Mouse (Mus musculus) neural tube, embryonic 15.5 days (tissue): ENCODE measurements around the gene Sys1. TPM values are rescaled to one million over a fixed set of nuclear protein-coding genes. Genes with fewer than 3 reads are reported as not detected.

Source experiments
- ATAC-seq: fragments of 200-750 bp; cut with Nextera tagmentation; 2 replicates; pipeline ENCODE4 v1.8.0; 2017; ENCODE audit warnings: mild to moderate bottlenecking, moderate TSS enrichment, moderate library complexity; ENCODE audit not compliant: low FRiP score
- H3K27ac ChIP-seq: fragments of 300-500 bp; sonication (generic); replicated peaks from 2 replicates; pipeline ENCODE4 v1.5.1; 2015; ENCODE audit warnings: mild to moderate bottlenecking, inconsistent platforms
- H3K27me3 ChIP-seq: fragments of 300-500 bp; sonication (generic); replicated peaks from 2 replicates; pipeline ENCODE4 v1.6.1; 2015; ENCODE audit warnings: inconsistent platforms
- H3K36me3 ChIP-seq: fragments of 300-500 bp; sonication (generic); 2 replicates; pipeline ENCODE4 v1.6.1; 2015; ENCODE audit warnings: inconsistent platforms
- H3K4me1 ChIP-seq: fragments of 300-500 bp; sonication (generic); 2 replicates; pipeline ENCODE4 v1.6.1; 2015; ENCODE audit warnings: inconsistent platforms
- H3K4me2 ChIP-seq: fragments of 300-500 bp; sonication (generic); 2 replicates; pipeline ENCODE4 v1.6.1; 2015; ENCODE audit warnings: inconsistent platforms, mild to moderate bottlenecking, moderate library complexity
- H3K4me3 ChIP-seq: fragments of 300-500 bp; sonication (generic); replicated peaks from 2 replicates; pipeline ENCODE4 v1.5.1; 2015; ENCODE audit warnings: mild to moderate bottlenecking, inconsistent platforms
- H3K9ac ChIP-seq: fragments of 300-500 bp; sonication (generic); replicated peaks from 2 replicates; pipeline ENCODE4 v1.6.1; 2015; ENCODE audit warnings: mild to moderate bottlenecking, inconsistent platforms
- H3K9me3 ChIP-seq: fragments of 300-500 bp; sonication (generic); replicated peaks from 2 replicates; pipeline ENCODE4 v1.6.1; 2016; ENCODE audit warnings: inconsistent platforms
- WGBS: fragments of 180-500 bp; shearing (Covaris S2); methylation state at CpG from one replicate; pipeline ENCODE4 v1.1.7; 2015; ENCODE audit warnings: mixed read lengths; 5-methylcytosine and 5-hydroxymethylcytosine counted together
- polyA plus RNA-seq: library from polyadenylated mRNA; unstranded; fragments of >200 nt; fragmentation: Nextera tagmentation; extraction: Ambion mirVana; gene quantifications from 2 replicates; pipeline ENCODE4 v1.2.1, GENCODE M21; 2015

Sys1 gene
- polyA plus RNA-seq, 1 experiment from 2014 or later = 92.7 TPM

- no peaks in the 10 kb centered on the region for H3K27me3 ChIP-seq
- H3K4me3 ChIP-seq = no peak overlapping the region
- 0 out of 2 replicates have a peak, but pooled peaks cover 4% of the 10 kb centered on the region for H3K4me1 ChIP-seq
- H3K4me2 ChIP-seq = peak overlapping the region; percentile 21
- H3K9me3 ChIP-seq = no peaks in the 10 kb centered on the region; the same call in 1 of the 2 replicates
- no peak overlapping the region for H3K27ac ChIP-seq
- ATAC-seq = no peak
- H3K9ac ChIP-seq = no peak overlapping the region
- 45% methylated on average over 8 of the region's 8 CpGs for WGBS
- H3K36me3 ChIP-seq = no peaks in the 10 kb centered on the region
Measured at GRCm38 (mm10) chr2:164522280-164522679, 65.5 kb downstream of the Sys1 start.

DNA sequence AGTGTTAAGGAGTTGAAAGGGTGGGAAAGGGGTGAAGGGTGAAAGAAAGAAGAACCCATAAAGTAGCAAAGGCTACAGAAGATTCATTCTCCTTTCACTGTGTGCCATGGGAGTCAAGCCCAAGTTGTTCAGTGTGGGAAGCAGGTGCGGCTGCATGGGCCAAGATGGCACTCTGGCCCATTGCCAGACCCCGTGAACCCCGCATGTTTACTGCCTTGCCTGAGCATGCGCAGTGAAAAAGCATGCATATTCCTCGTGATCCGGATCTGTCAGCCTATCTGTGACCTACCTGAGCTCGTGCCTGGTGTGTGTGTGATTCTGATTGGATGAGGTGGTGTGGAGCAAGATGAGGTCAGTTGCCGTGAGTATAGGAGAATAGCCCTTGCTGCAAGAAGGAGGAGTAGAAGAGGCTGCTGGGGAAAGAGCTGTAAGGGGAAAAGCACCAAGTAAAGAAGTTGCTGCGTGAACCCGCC, 66.6 kb downstream of the Sys1 start:
- Histone ChIP-seq H3K27ac (no peak overlapping the region), H3K4me3 (no peak overlapping the region), H3K4me2 (no peak overlapping the region), H3K27me3 (no peaks in the 10 kb centered on the region), H3K9ac (no peak overlapping the region), H3K4me1 (0 out of 2 replicates have a peak, but pooled peaks cover 4% of the 10 kb centered on the region), H3K36me3 (no peaks in the 10 kb centered on the region), H3K9me3 (no peaks in the 10 kb centered on the region; the same call in 1 of the 2 replicates)
- WGBS = 83% methylated on average over 10 of the region's 10 CpGs
- ATAC-seq = no peak

GRCm38 (mm10) chr2:164528557-164528956, 71.8 kb downstream of the Sys1 start:
- no peak for ATAC-seq
- Histone ChIP-seq H3K9ac (no peak overlapping the region), H3K27me3 (0 out of 2 replicates have a peak, but pooled peaks cover 3% of the 10 kb centered on the region), H3K27ac (no peak overlapping the region), H3K4me2 (no peak overlapping the region), H3K9me3 (no peaks in the 10 kb centered on the region; the same call in 1 of the 2 replicates), H3K4me3 (no peak overlapping the region), H3K4me1 (no peaks in the 10 kb centered on the region), H3K36me3 (no peaks in the 10 kb centered on the region)
- 75% methylated on average over 5 of the region's 5 CpGs for WGBS

Other genes starting within 250 kb of the Sys1 start
- gene Wfdc15b, start 235.3 kb upstream of the Sys1 start, polyA plus RNA-seq = 2.5 TPM in 1 of 2 replicates, not detected in the other
- not detected in 2 replicates for gene Svs2, start 218.5 kb upstream of the Sys1 start, polyA plus RNA-seq
- not detected in 2 replicates for gene Svs3b, start 200.3 kb upstream of the Sys1 start, polyA plus RNA-seq
- not detected in 2 replicates for gene Svs4, start 178.5 kb upstream of the Sys1 start, polyA plus RNA-seq
- not detected in 2 replicates for gene Svs3a, start 167.7 kb upstream of the Sys1 start, polyA plus RNA-seq
- gene Svs6, start 140.2 kb upstream of the Sys1 start, polyA plus RNA-seq = not detected in 2 replicates
- gene Svs5, start 124.2 kb upstream of the Sys1 start, polyA plus RNA-seq = not detected in 2 replicates
- 0.36 and 0.43 TPM in 2 replicates for gene Slpi, start 67.9 kb upstream of the Sys1 start, polyA plus RNA-seq
- 0.17 and 0.61 TPM in 2 replicates for gene Rbpjl, start 53.8 kb upstream of the Sys1 start, polyA plus RNA-seq
- 8.5 and 11.1 TPM in 2 replicates for gene Matn4, start 51.8 kb upstream of the Sys1 start, polyA plus RNA-seq
- gene Sdc4, start 13.1 kb upstream of the Sys1 start, polyA plus RNA-seq = 9.0 and 26.2 TPM in 2 replicates
- 4.5 and 5.8 TPM in 2 replicates for gene Gm20458, start 4.0 kb downstream of the Sys1 start, polyA plus RNA-seq
- not detected in 2 replicates for gene Trp53tg5, start 16.8 kb downstream of the Sys1 start, polyA plus RNA-seq
- gene Dbndd2, start 29.1 kb downstream of the Sys1 start, polyA plus RNA-seq = 22.2 and 25.3 TPM in 2 replicates
- 88.8 and 92.2 TPM in 2 replicates for gene Pigt, start 40.6 kb downstream of the Sys1 start, polyA plus RNA-seq
- gene Wfdc2, start 105.4 kb downstream of the Sys1 start, polyA plus RNA-seq = 1.6 and 10.4 TPM in 2 replicates
- gene Spint3, start 116.5 kb downstream of the Sys1 start, polyA plus RNA-seq = not detected in 2 replicates
- gene Wfdc6a, start 128.5 kb downstream of the Sys1 start, polyA plus RNA-seq = 0.31 TPM in 1 of 2 replicates, not detected in the other
- gene Eppin, start 136.6 kb downstream of the Sys1 start, polyA plus RNA-seq = not detected in 2 replicates
- not detected in 2 replicates for gene Wfdc6b, start 156.6 kb downstream of the Sys1 start, polyA plus RNA-seq
- gene Wfdc8, start 156.7 kb downstream of the Sys1 start, polyA plus RNA-seq = not detected in 2 replicates
- not detected in 2 replicates for gene Wfdc16, start 181.8 kb downstream of the Sys1 start, polyA plus RNA-seq
- gene Wfdc10, start 199.1 kb downstream of the Sys1 start, polyA plus RNA-seq = not detected in 2 replicates
- gene Wfdc9, start 199.6 kb downstream of the Sys1 start, polyA plus RNA-seq = not detected in 2 replicates
- not detected in 2 replicates for gene Wfdc11, start 217.1 kb downstream of the Sys1 start, polyA plus RNA-seq
- not detected in 2 replicates for gene Wfdc13, start 228.1 kb downstream of the Sys1 start, polyA plus RNA-seq
- not detected in 2 replicates for gene Spint4, start 241.5 kb downstream of the Sys1 start, polyA plus RNA-seq